Mouse (Mus musculus): ENCODE results near the gene Krt80. TPM values are rescaled to one million over a fixed set of nuclear protein-coding genes. Genes with fewer than 3 reads are reported as not detected.

The Krt80 gene
- polyA plus RNA-seq (2015; fragmentation: Nextera tagmentation; extraction: Ambion mirVana) = 0.09 and 0.23 TPM in 2 replicates

GRCm38 (mm10) chr15:101370101-101370911 is at the start of gene Krt80:
Krt80 (minus strand) TSS chr15:101370162.
- WGBS = 61% methylated on average over 22 of the region's 22 CpGs
- Histone ChIP-seq H3K9me3 (no peaks in the 10 kb centered on the region), H3K27ac (no peak within 1 kb of the TSS), H3K4me2 (no peak within 1 kb of the TSS), H3K27me3 (replicated peaks) (no peaks in the 10 kb centered on the region), H3K36me3 (replicated peaks) (no peaks in the 10 kb centered on the region), H3K9ac (no peak within 1 kb of the TSS), H3K4me3 (no peak within 1 kb of the TSS), H3K4me1 (no peaks in the 10 kb centered on the region; the same call in 1 of the 2 replicates)
- ATAC-seq (replicated peaks) = no peak

- no peaks in the 10 kb centered on the region for H3K27me3 ChIP-seq (replicated peaks)
- no peak overlapping the region for H3K9ac ChIP-seq
- no peak for ATAC-seq (replicated peaks)
- no peak overlapping the region for H3K4me2 ChIP-seq
- no peak overlapping the region for H3K4me3 ChIP-seq
- no peaks in the 10 kb centered on the region for H3K9me3 ChIP-seq
- WGBS = 81% methylated on average over 4 of the region's 4 CpGs
- peaks cover 3% of the 10 kb centered on the region; the same call in 1 of the 2 replicates for H3K4me1 ChIP-seq
- no peak overlapping the region for H3K27ac ChIP-seq
- no peaks in the 10 kb centered on the region for H3K36me3 ChIP-seq (replicated peaks)
Observed at GRCm38 (mm10) chr15:101418950-101419349, 49.0 kb upstream of the Krt80 start.

GRCm38 (mm10) chr15:101414807-101415565 is 45.0 kb upstream of the Krt80 start:
- H3K36me3 ChIP-seq (replicated peaks) = no peaks in the 10 kb centered on the region
- 42% methylated on average over 11 of the region's 11 CpGs for WGBS
- ATAC-seq (replicated peaks) = no peak
- peaks cover 10% of the 10 kb centered on the region for H3K27me3 ChIP-seq (replicated peaks)
- peaks cover 3% of the 10 kb centered on the region; the same call in 1 of the 2 replicates for H3K4me1 ChIP-seq
- H3K9ac ChIP-seq = no peak overlapping the region
- no peaks in the 10 kb centered on the region for H3K9me3 ChIP-seq
- H3K27ac ChIP-seq = no peak overlapping the region
- no peak overlapping the region for H3K4me2 ChIP-seq
- H3K4me3 ChIP-seq = no peak overlapping the region

- no peak for ATAC-seq (replicated peaks)
- Histone ChIP-seq H3K27ac (no peak overlapping the region), H3K4me3 (no peak overlapping the region), H3K36me3 (replicated peaks) (no peaks in the 10 kb centered on the region), H3K9ac (no peak overlapping the region), H3K27me3 (replicated peaks) (peaks cover 10% of the 10 kb centered on the region), H3K9me3 (no peaks in the 10 kb centered on the region), H3K4me2 (no peak overlapping the region), H3K4me1 (peaks cover 3% of the 10 kb centered on the region; the same call in 1 of the 2 replicates)
- 51% methylated on average over 7 of the region's 7 CpGs for WGBS
Observed at GRCm38 (mm10) chr15:101413916-101414635, 44.1 kb upstream of the Krt80 start.

- 33% methylated on average over 31 of the region's 31 CpGs for WGBS
- Histone ChIP-seq H3K4me3 (no peak overlapping the region), H3K27ac (no peak overlapping the region), H3K9ac (no peak overlapping the region), H3K9me3 (no peaks in the 10 kb centered on the region), H3K36me3 (replicated peaks) (no peaks in the 10 kb centered on the region), H3K4me2 (no peak overlapping the region), H3K27me3 (replicated peaks) (peaks cover 10% of the 10 kb centered on the region), H3K4me1 (peaks cover 3% of the 10 kb centered on the region; the same call in 1 of the 2 replicates)
- no peak for ATAC-seq (replicated peaks)
Observed at GRCm38 (mm10) chr15:101412188-101412587, 42.2 kb upstream of the Krt80 start.

- H3K4me3 ChIP-seq = no peak within 1 kb of the TSS
Observed at GRCm38 (mm10) chr15:101410775-101411174, 40.8 kb upstream of the Krt80 start, which contains the start of gene Krt7. Krt7 (plus strand) TSS chr15:101411043.

GRCm38 (mm10) chr15:101398269-101398668 is 28.3 kb upstream of the Krt80 start:
- H3K9me3 ChIP-seq = no peaks in the 10 kb centered on the region
- H3K27ac ChIP-seq = no peak overlapping the region
- no peaks in the 10 kb centered on the region for H3K4me1 ChIP-seq
- no peaks in the 10 kb centered on the region for H3K36me3 ChIP-seq (replicated peaks)
- no peaks in the 10 kb centered on the region for H3K27me3 ChIP-seq (replicated peaks)
- no peak for ATAC-seq (replicated peaks)
- no peak overlapping the region for H3K4me2 ChIP-seq
- WGBS = 85% methylated on average over 8 of the region's 8 CpGs
- H3K4me3 ChIP-seq = no peak overlapping the region
- no peak overlapping the region for H3K9ac ChIP-seq

More at GRCm38 (mm10) chr15:101410775-101411174, 40.8 kb upstream of the Krt80 start, which contains the start of gene Krt7:
- H3K4me1 ChIP-seq = peaks cover 3% of the 10 kb centered on the region; the same call in 1 of the 2 replicates
- no peak within 1 kb of the TSS for H3K27ac ChIP-seq
- H3K27me3 ChIP-seq (replicated peaks) = peaks cover 10% of the 10 kb centered on the region
- H3K4me2 ChIP-seq = no peak within 1 kb of the TSS
- 54% methylated on average over 2 of the region's 2 CpGs for WGBS
- no peak within 1 kb of the TSS for H3K9ac ChIP-seq
- no peak for ATAC-seq (replicated peaks)
- H3K9me3 ChIP-seq = no peaks in the 10 kb centered on the region
- H3K36me3 ChIP-seq (replicated peaks) = no peaks in the 10 kb centered on the region

- H3K27ac ChIP-seq = no peak overlapping the region
- H3K4me3 ChIP-seq = no peak overlapping the region
- H3K9ac ChIP-seq = no peak overlapping the region
- H3K9me3 ChIP-seq = no peaks in the 10 kb centered on the region
- ATAC-seq (replicated peaks) = no peak
- H3K4me1 ChIP-seq = no peaks in the 10 kb centered on the region
- H3K4me2 ChIP-seq = no peak overlapping the region
- no peaks in the 10 kb centered on the region for H3K27me3 ChIP-seq (replicated peaks)
- H3K36me3 ChIP-seq (replicated peaks) = no peaks in the 10 kb centered on the region
- WGBS = 90% methylated on average over 2 of the region's 2 CpGs
Observed at GRCm38 (mm10) chr15:101397683-101398082, 27.7 kb upstream of the Krt80 start.

GRCm38 (mm10) chr15:101396921-101397320 is 27.0 kb upstream of the Krt80 start:
- Histone ChIP-seq H3K27me3 (replicated peaks) (no peaks in the 10 kb centered on the region), H3K9me3 (no peaks in the 10 kb centered on the region), H3K4me3 (no peak overlapping the region), H3K27ac (no peak overlapping the region), H3K9ac (no peak overlapping the region), H3K4me1 (no peaks in the 10 kb centered on the region), H3K36me3 (replicated peaks) (no peaks in the 10 kb centered on the region), H3K4me2 (no peak overlapping the region)
- 89% methylated on average over 3 of the region's 3 CpGs for WGBS
- ATAC-seq (replicated peaks) = no peak

GRCm38 (mm10) chr15:101396466-101396865 is 26.5 kb upstream of the Krt80 start:
- WGBS = 80% methylated on average over 7 of the region's 7 CpGs
- Histone ChIP-seq H3K27ac (no peak overlapping the region), H3K4me2 (no peak overlapping the region), H3K9ac (no peak overlapping the region), H3K27me3 (replicated peaks) (no peaks in the 10 kb centered on the region), H3K4me1 (no peaks in the 10 kb centered on the region), H3K9me3 (no peaks in the 10 kb centered on the region), H3K4me3 (no peak overlapping the region), H3K36me3 (replicated peaks) (no peaks in the 10 kb centered on the region)
- no peak for ATAC-seq (replicated peaks)

GRCm38 (mm10) chr15:101394908-101395307 is 24.9 kb upstream of the Krt80 start:
- 63% methylated on average over 7 of the region's 7 CpGs for WGBS

GRCm38 (mm10) chr15:101392251-101392650 is 22.3 kb upstream of the Krt80 start:
- Histone ChIP-seq H3K4me1 (no peaks in the 10 kb centered on the region), H3K9me3 (no peaks in the 10 kb centered on the region), H3K36me3 (replicated peaks) (no peaks in the 10 kb centered on the region), H3K27ac (no peak overlapping the region), H3K4me2 (no peak overlapping the region), H3K4me3 (no peak overlapping the region), H3K27me3 (replicated peaks) (no peaks in the 10 kb centered on the region), H3K9ac (no peak overlapping the region)
- WGBS = 84% methylated on average over 5 of the region's 5 CpGs
- no peak for ATAC-seq (replicated peaks)

More at GRCm38 (mm10) chr15:101394908-101395307, 24.9 kb upstream of the Krt80 start:
- Histone ChIP-seq H3K9ac (no peak overlapping the region), H3K9me3 (no peaks in the 10 kb centered on the region), H3K36me3 (replicated peaks) (no peaks in the 10 kb centered on the region), H3K27ac (no peak overlapping the region), H3K4me1 (no peaks in the 10 kb centered on the region), H3K4me2 (no peak overlapping the region), H3K27me3 (replicated peaks) (no peaks in the 10 kb centered on the region), H3K4me3 (no peak overlapping the region)
- no peak for ATAC-seq (replicated peaks)
